Mouse (Mus musculus) forebrain, embryonic 10.5 days (tissue): ENCODE results near the gene Elmo1. TPM values are rescaled to one million over a fixed set of nuclear protein-coding genes. Genes with fewer than 3 reads are reported as not detected.

Source experiments
- DNase-seq: peaks from one replicate; pipeline ENCODE4 v3.0.0-alpha.2; 2017; ENCODE audit warnings: low spot score; ENCODE audit errors: extremely low spot score
- H3K27ac ChIP-seq: fragments of 300-500 bp; sonication (generic); 2 replicates; pipeline ENCODE4 v1.5.1; 2016; ENCODE audit warnings: mild to moderate bottlenecking
- H3K27me3 ChIP-seq: fragments of 300-500 bp; sonication (generic); 2 replicates; pipeline ENCODE4 v1.6.1; 2016; ENCODE audit warnings: mild to moderate bottlenecking; ENCODE audit not compliant: poor library complexity, severe bottlenecking
- H3K36me3 ChIP-seq: fragments of 300-500 bp; sonication (generic); replicated peaks from 2 replicates; pipeline ENCODE4 v1.6.1; 2016; ENCODE audit warnings: mild to moderate bottlenecking, moderate library complexity
- H3K4me1 ChIP-seq: fragments of 300-500 bp; sonication (generic); 2 replicates; pipeline ENCODE4 v1.6.1; 2016
- H3K4me3 ChIP-seq: fragments of 300-500 bp; sonication (generic); 2 replicates; pipeline ENCODE4 v1.5.1; 2016; ENCODE audit warnings: mild to moderate bottlenecking, moderate library complexity
- H3K9me3 ChIP-seq: fragments of 300-500 bp; sonication (generic); 2 replicates; pipeline ENCODE4 v1.6.1; 2016; ENCODE audit warnings: mild to moderate bottlenecking, moderate library complexity
- WGBS: fragments of 180-500 bp; shearing (Covaris S2); methylation state at CpG from one replicate; pipeline ENCODE4 v1.1.7; 2016; 5-methylcytosine and 5-hydroxymethylcytosine counted together
- polyA plus RNA-seq: library from polyadenylated mRNA; unstranded; fragments of >200 nt; fragmentation: Nextera tagmentation; extraction: Ambion mirVana; gene quantifications from 2 replicates; pipeline ENCODE4 v1.2.1, GENCODE M21; 2016

Elmo1 gene
- polyA plus RNA-seq, 1 experiment from 2014 or later, result 8.9 TPM

DNA sequence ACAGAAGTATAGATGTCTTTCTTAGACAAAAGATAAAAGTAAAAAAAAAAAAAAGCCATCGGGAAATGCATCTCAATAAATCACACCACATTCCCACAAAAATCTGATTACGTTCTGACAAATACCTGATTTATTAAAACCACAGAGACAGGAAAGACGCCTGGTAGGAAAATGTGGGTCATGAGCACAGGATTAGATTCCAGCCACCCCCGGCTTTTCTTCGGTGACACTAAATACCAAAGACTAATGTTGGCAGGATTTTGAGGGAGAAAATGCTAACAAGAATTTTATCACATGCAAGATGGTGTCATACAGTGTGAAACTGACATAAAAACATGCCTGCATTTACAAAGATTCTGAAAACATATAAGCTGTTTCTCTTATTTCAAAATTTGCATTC lies 27.1 kb upstream of the Elmo1 start:
- Histone ChIP-seq H3K4me1 (no peaks in the 10 kb centered on the region), H3K9me3 (no peaks in the 10 kb centered on the region), H3K36me3 (no peaks in the 10 kb centered on the region), H3K27ac (no peak overlapping the region), H3K4me3 (no peak overlapping the region), H3K27me3 (no peaks in the 10 kb centered on the region)
- DNase-seq, result no peak
- 91% methylated on average over 5 of the region's 5 CpGs for WGBS

GRCm38 (mm10) chr13:20072043-20072442 lies 18.4 kb upstream of the Elmo1 start:
- Histone ChIP-seq H3K27me3 (no peaks in the 10 kb centered on the region), H3K36me3 (no peaks in the 10 kb centered on the region), H3K4me3 (no peak overlapping the region), H3K9me3 (no peaks in the 10 kb centered on the region), H3K4me1 (no peaks in the 10 kb centered on the region), H3K27ac (no peak overlapping the region)
- no peak for DNase-seq

DNA sequence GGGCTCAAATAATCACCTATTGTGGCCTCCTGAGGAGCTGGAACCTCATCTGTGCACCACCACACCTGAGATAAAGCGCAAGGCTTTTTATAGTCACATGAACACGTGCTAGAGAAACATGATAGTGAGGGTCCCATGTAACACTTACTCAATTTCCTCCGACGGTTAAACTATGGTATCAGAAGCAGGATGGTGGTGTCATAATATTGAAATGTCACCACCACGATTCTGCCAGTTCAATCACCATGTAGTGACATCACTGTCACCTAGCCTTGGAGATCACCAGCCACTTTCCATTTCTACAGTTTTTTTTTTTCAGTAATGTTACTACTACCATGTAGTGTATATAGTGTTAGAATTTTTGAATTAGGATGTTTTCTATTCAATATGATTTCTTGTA lies 17.4 kb upstream of the Elmo1 start:
- no peak for DNase-seq
- H3K27me3 ChIP-seq, result no peaks in the 10 kb centered on the region
- WGBS, result 85% methylated on average over 5 of the region's 5 CpGs

GRCm38 (mm10) chr13:20076521-20076920 lies 13.9 kb upstream of the Elmo1 start:
- H3K4me1 ChIP-seq, result no peaks in the 10 kb centered on the region
- no peaks in the 10 kb centered on the region for H3K9me3 ChIP-seq
- no peak for DNase-seq
- WGBS, result 88% methylated on average over 1 of the region's 1 CpGs
- no peak overlapping the region for H3K4me3 ChIP-seq
- H3K36me3 ChIP-seq, result no peaks in the 10 kb centered on the region
- no peaks in the 10 kb centered on the region for H3K27me3 ChIP-seq
- H3K27ac ChIP-seq, result no peak overlapping the region

More for the DNA sequence above, 17.4 kb upstream of the Elmo1 start:
- Histone ChIP-seq H3K9me3 (no peaks in the 10 kb centered on the region), H3K4me3 (no peak overlapping the region), H3K27ac (no peak overlapping the region), H3K36me3 (no peaks in the 10 kb centered on the region), H3K4me1 (no peaks in the 10 kb centered on the region)

GRCm38 (mm10) chr13:20077237-20077636 lies 13.2 kb upstream of the Elmo1 start:
- Histone ChIP-seq H3K27ac (no peak overlapping the region), H3K27me3 (no peaks in the 10 kb centered on the region), H3K4me3 (no peak overlapping the region), H3K4me1 (no peaks in the 10 kb centered on the region), H3K36me3 (no peaks in the 10 kb centered on the region), H3K9me3 (no peaks in the 10 kb centered on the region)
- no peak for DNase-seq
- 93% methylated on average over 3 of the region's 3 CpGs for WGBS

- H3K9me3 ChIP-seq, result no peaks in the 10 kb centered on the region
- H3K4me3 ChIP-seq, result peak overlapping the region; percentile 89
- peaks cover 15% of the 10 kb centered on the region for H3K4me1 ChIP-seq
- peak overlapping the region; percentile 90 for H3K27ac ChIP-seq
- H3K27me3 ChIP-seq, result peaks cover 38% of the 10 kb centered on the region
- no peaks in the 10 kb centered on the region for H3K36me3 ChIP-seq
- under 1% methylated on average over 92 of the region's 93 CpGs for WGBS
- DNase-seq, result peak; percentile 62
Observed at GRCm38 (mm10) chr13:20090711-20091603, 561 bp downstream of the Elmo1 start.

GRCm38 (mm10) chr13:20091604-20091926 lies 1.2 kb downstream of the Elmo1 start:
- Histone ChIP-seq H3K36me3 (no peaks in the 10 kb centered on the region), H3K4me3 (peak overlapping the region; percentile 89), H3K4me1 (peaks cover 18% of the 10 kb centered on the region), H3K27ac (peak overlapping the region; percentile 90), H3K9me3 (no peaks in the 10 kb centered on the region), H3K27me3 (peaks cover 38% of the 10 kb centered on the region)
- WGBS, result 0% methylated on average over 10 of the region's 10 CpGs
- DNase-seq, result no peak

DNA sequence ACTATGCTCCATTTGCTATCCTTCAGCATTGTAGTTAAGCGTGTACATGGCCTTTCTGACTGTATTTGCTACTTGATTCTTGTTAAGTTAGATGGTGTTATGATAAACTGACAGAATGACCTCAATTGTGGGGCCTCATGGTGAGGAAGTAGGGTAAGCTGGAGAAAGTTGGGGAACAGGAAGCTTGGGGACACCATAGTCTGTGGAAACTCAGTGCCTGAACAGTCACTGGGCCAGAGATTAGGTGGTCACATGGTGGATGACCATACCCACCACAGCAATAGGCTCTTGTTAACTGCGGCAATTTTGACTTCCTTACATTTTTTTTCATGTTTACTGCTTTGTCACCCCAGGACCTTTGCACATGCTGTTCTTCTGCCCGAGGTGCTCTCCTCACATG lies 1.9 kb downstream of the Elmo1 start:
- no peak for DNase-seq
- Histone ChIP-seq H3K4me1 (peaks cover 25% of the 10 kb centered on the region), H3K9me3 (no peaks in the 10 kb centered on the region), H3K27me3 (peaks cover 38% of the 10 kb centered on the region), H3K27ac (no peak overlapping the region), H3K36me3 (no peaks in the 10 kb centered on the region), H3K4me3 (no peak overlapping the region)
- 89% methylated on average over 3 of the region's 3 CpGs for WGBS

DNA sequence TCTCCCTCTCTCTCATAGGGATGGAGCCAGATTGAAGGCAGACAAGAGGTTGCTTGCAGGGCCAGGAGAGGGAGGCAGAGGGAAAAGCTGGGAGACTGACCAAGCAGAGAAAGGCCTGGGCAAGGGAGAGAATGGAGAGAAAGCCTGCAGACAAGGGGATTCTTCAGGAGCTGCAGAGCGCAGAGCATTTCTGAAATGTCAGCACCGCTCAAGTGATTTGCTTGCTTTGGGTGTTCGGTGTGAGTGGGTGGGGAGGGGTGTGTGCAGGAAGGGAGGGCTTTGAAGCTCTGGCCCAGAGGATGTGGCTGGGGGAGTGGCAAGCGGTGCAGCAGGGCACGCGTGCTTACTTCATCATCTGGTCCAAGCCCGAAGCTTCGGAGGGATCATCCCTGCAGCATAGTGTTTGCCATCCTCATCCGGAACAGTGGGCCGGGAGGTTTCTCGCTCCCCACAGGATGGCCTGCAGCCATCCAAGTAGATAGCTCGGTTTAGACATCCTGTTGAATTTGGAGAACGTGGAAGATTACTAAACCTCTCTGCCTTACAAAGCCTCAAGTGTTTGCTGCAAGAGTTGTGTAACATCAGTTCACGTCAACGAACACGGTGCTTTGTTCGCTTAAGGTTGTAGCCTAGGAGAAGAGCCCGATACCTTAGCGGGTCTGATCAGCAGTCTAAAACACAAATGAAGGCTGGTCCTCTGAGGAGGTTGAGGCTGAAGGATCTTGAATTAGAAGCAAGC lies 3.1 kb downstream of the Elmo1 start:
- DNase-seq, result no peak
- Histone ChIP-seq H3K27ac (no peak overlapping the region), H3K36me3 (no peaks in the 10 kb centered on the region), H3K9me3 (no peaks in the 10 kb centered on the region), H3K4me3 (no peak overlapping the region), H3K27me3 (peaks cover 31% of the 10 kb centered on the region), H3K4me1 (peaks cover 30% of the 10 kb centered on the region)
- 76% methylated on average over 19 of the region's 19 CpGs for WGBS

DNA sequence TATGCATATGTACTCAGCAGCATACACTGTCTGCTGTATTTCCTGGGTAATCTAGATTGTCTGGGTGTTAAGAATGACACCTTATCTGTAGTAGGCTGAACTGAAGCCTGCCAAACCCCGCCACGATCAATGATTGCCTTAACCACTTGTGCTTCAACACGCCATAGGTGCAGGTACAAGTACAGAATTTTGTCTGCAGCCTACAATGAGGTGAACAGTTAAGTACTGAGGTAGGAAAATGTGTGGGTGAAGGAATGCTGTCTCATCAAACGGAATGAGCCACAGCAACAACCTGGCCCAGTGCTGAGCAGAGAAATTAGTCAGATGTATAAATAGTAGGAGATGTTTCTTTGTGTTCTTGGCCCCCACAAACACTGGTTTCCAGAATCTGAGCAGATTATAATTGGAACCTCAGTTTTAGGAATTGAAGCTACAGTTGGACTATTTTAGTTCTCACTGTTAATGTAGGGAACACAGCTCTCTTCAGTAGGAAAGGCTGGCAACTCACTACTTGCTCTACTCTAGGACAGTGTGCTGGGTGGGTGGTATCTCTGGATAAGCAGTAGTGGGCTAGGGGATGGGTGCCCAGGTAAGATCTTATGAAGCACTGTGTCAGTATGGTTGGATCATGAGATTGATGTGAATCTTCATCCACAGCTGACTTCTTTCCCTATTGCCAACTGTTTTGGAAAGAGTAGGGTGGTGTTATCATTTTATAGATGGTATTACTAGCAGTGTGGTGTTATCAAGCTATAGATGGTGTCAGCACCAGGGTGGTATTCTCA lies 4.7 kb downstream of the Elmo1 start:
- 91% methylated on average over 4 of the region's 4 CpGs for WGBS
- Histone ChIP-seq H3K4me1 (peaks cover 33% of the 10 kb centered on the region), H3K4me3 (no peak overlapping the region), H3K9me3 (no peaks in the 10 kb centered on the region), H3K36me3 (no peaks in the 10 kb centered on the region), H3K27ac (no peak overlapping the region), H3K27me3 (peaks cover 15% of the 10 kb centered on the region)
- DNase-seq, result no peak

DNA sequence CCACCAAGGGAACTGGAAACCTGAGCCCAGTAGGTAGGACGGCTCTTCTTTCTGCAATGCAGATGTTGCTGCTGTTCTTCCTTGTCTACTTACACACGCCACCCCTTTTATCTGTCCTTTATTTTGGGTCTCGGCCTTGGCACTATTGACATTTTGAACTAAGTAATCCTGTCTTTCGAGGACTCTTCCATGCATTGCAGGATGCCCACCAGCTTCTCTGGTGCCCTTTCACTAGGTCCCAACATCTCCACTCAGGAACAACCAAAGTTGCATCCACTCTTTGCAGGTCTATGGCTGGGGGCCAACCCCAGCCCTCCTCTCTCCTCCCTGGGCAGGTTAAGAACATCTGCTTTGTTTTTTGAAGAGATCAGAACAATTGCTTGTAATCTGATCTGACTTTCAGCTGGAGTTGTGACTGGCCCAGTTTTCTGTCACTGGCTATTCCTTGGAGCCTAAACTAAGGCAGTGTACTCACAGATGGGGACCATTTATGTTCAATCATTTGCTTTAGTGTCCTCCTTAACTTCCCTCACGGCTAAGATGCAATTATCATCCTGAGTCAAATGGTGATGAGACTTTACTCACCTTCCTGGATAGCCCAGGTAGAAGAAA lies 6.7 kb downstream of the Elmo1 start:
- H3K36me3 ChIP-seq, result no peaks in the 10 kb centered on the region
- peaks cover 13% of the 10 kb centered on the region for H3K27me3 ChIP-seq
- peaks cover 24% of the 10 kb centered on the region for H3K4me1 ChIP-seq
- DNase-seq, result no peak
- H3K4me3 ChIP-seq, result no peak overlapping the region
- no peak overlapping the region for H3K27ac ChIP-seq
- no peaks in the 10 kb centered on the region for H3K9me3 ChIP-seq
- WGBS, result 59% methylated on average over 5 of the region's 5 CpGs

GRCm38 (mm10) chr13:20097934-20098593 lies 7.7 kb downstream of the Elmo1 start:
- Histone ChIP-seq H3K36me3 (no peaks in the 10 kb centered on the region), H3K9me3 (no peaks in the 10 kb centered on the region), H3K27me3 (peaks cover 3% of the 10 kb centered on the region), H3K4me3 (no peak overlapping the region), H3K4me1 (peaks cover 24% of the 10 kb centered on the region), H3K27ac (no peak overlapping the region)
- DNase-seq, result no peak
- WGBS, result 64% methylated on average over 5 of the region's 5 CpGs
